Mouse (Mus musculus) urinary bladder, postnatal 10 days (tissue): ENCODE measurements around the gene Olfr1054.
"Not testable (repeated sequence)": the region's sequence is repeated elsewhere in the genome, so short reads cannot be mapped to it uniquely, and the experiment has no call there.

Source experiments
- DNase-seq: peaks from one replicate; pipeline ENCODE4 v3.0.0; 2022; ENCODE audit warnings: low spot score

Olfr1054 gene

DNA sequence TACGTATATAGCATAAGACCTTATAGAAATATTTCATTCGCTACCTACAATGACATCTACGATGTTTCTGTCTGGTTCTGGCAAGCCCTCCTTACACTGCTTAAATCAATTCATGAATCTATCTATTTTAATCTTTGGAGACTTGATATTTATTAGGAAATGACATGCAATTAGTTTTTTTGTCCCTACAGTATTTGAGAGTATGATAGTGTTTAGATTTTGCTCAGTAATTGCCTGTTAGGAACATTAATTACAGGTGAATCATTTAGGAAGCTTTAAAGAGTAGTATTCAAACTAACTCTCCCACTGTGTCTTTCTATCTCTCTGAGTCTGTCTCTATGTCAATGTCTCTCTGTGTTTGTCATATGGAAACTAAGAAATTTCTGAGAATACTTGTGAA, at the start of gene Olfr1054:
Olfr1054 (minus strand) TSS at position 101 of the 400 bp plus-strand sequence.
- no peak for DNase-seq

DNA sequence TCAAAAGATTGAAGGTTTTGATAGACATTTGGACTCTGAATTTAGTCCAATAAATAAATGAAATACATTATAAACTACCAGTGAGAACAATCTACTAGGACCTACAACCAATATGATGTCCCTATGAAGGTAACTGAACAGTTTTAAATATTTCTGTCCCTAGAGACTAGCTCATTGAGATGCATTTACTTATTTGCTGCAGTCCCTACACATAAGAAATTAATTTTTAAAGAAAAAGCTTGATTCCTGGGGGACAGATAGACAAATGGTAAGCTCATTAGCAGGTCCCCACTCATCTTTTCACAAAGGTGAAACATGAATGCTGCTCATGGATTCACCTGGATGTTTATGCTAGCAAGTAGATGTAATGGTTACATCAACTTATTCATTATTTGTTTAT, 43.1 kb upstream of the Olfr1054 start, which contains the start of gene Olfr1057:
Olfr1057 (minus strand) TSS at position 101 of the 400 bp plus-strand sequence.
- no peak for DNase-seq

DNA sequence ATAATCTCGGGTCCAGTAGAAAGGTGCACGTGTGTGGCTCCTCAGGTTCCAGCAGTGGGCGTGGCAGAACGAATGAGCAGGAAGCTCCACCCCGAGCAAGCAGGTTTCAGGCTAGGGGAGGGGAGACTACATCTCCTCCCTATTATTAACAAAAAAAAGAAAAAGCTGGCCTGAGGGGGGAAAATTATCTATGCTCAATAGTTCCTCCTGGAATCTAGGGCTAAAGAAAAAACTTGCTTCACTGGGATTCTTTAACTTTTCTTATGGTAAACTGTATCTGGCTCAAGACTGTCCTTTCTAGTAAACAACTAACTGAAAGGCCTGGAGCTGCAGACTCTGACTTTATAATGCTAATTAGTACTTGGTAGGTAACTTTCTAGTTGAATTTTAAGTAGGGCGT, 31.1 kb upstream of the Olfr1054 start:
- DNase-seq = not testable (repeated sequence)

DNA sequence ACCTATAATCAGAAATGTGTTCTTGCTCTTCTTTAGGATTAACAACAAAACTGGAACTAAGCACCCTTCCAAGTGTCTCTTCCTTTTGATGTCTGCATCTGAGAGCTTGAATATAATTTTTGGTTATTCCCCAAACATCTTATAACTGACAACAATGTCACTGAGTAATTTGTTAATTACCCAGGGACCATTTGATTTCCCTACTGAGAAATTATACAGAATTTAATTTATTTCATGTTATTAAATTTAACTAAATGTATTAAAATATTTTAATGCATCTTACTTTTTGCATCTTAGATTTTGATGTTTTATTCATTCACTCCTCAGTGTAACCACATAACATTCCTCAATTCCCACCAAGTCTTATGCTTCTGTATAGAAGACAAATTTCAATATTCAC, 27.1 kb upstream of the Olfr1054 start, which contains the start of gene Olfr1056:
Olfr1056 (minus strand) TSS at position 101 of the 400 bp plus-strand sequence.
- no peak for DNase-seq

DNA sequence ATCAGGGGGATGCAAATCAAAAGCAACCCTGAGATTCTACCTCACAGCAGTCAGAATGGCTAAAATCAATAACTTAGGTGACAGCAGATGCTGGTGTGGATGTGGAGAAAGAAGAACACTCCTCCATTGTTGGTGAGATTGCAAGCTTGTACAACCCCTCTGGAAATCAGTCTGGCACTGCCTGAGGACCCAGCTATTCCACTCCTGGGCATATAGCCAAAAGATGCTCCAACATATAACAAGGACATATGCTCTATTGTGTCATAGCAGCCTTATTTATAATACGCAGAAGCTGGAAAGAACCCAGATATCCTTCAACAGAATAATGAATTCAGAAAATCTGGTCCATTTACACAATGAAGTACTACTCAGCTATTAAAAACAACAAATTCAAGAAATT, 16.5 kb upstream of the Olfr1054 start:
- DNase-seq = not testable (repeated sequence)

DNA sequence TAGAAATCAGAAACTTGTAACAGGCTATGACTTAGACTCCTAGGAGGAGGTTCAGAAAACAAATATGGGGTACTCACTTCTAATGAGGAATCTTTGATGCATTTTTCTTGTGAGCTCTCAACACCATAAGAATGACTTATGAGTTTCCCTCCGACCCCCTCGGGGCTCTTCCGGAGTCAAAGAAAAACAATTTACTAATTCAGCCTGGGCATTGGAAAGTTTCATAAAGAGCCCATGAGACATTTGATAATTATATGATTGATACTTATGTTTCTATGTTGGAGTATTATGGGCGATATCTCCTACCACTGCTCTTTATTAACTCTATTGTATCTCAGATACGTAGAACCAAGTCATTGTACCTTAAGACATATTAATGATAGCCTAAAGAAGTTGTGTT, 15.0 kb upstream of the Olfr1054 start, which contains the start of gene Olfr1055:
Olfr1055 (minus strand) TSS at position 101 of the 400 bp plus-strand sequence.
- DNase-seq = no peak

DNA sequence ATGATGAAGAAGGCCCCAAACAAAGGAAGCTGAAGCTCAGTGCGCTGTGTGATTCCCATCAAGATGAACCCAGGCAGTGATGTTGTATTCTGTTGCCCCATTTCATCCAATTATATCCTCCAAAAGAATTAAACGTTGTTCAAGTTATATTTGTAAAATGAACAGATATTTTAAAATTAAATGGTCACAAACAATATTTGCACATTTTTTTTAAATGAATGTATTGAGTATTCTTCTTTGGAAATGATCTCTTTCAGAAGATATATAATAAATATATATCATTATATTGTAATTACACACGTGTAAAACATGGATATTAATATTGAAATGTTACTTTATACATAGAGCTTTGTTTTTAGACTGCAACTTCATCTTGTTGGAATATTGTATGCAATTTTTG, 20.0 kb downstream of the Olfr1054 start, which contains the start of gene Olfr1053:
Olfr1053 (minus strand) TSS at position 101 of the 400 bp plus-strand sequence.
- DNase-seq = no peak

DNA sequence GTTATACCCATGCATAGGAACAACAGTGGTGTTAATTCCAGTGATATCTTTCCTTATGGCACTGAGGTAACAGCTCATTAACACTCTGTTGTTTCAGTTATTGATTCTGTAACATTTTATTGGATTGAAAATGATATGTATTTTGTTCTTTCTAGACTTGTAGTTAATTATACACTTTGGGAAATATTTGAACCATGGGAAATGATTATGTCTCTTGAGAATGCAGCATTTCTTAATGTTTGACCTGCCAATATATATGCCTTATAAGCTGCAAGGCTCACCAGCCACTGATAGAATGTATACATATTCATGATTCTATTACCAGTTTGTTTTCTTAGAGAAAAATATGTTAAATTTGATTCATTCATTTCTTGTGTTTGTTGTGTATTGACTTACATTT, 43.1 kb downstream of the Olfr1054 start, which contains the start of gene Olfr1052:
Olfr1052 (plus strand) TSS at position 301 of the 400 bp plus-strand sequence.
- DNase-seq = no peak
